Mouse (Mus musculus): ENCODE data around the gene Dagla. TPM values are rescaled to one million over a fixed set of nuclear protein-coding genes. Genes with fewer than 3 reads are reported as not detected.

Gene Dagla
- polyA plus RNA-seq, 2 experiments = 2.4 to 8.1 TPM

- H3K27ac ChIP-seq (replicated peaks; ENCODE audit: low read depth, low read length) = no peak overlapping the region
- ATAC-seq (ENCODE audit: low FRiP score, low read depth) (peak; percentile 65), DNase-seq (ENCODE audit: low spot score) (peak; percentile 67)
- 0 out of 2 replicates have a peak, but pooled peaks cover 3% of the 10 kb centered on the region for H3K36me3 ChIP-seq (ENCODE audit: control insufficient read depth, insufficient read depth, low read length)
- H3K27me3 ChIP-seq (ENCODE audit: control insufficient read depth, insufficient read depth, low read length) = no peaks in the 10 kb centered on the region
- H3K4me1 ChIP-seq (ENCODE audit: control insufficient read depth, insufficient read depth, low read length) = no peaks in the 10 kb centered on the region
- TF ChIP-seq POLR2A (IDR thresholded peaks at IDR 0.05; ENCODE audit: borderline replicate concordance, extremely low read depth, insufficient read depth, insufficient read length) = no peak
- H3K9ac ChIP-seq (ENCODE audit: low read depth, low read length, severe bottlenecking) = no peak overlapping the region
- no peaks in the 10 kb centered on the region for H3K9me3 ChIP-seq (ENCODE audit: control insufficient read depth, low read length)
- H3K4me2 ChIP-seq (replicated peaks; ENCODE audit: low read depth, low read length, severe bottlenecking) = no peak overlapping the region
- H3K4me3 ChIP-seq (replicated peaks; ENCODE audit: low read length) = no peak overlapping the region
- WGBS = 18% methylated on average over 6 of the region's 6 CpGs
These were observed 46.2 kb downstream of the Dagla start for GRCm38 (mm10) chr19:10258279-10259011.

GRCm38 (mm10) chr19:10248128-10248527, 56.5 kb downstream of the Dagla start:
- peaks cover 7% of the 10 kb centered on the region; the same call in 1 of the 2 replicates for H3K4me1 ChIP-seq (ENCODE audit: control insufficient read depth, insufficient read depth, low read length)
- no peak for TF ChIP-seq POLR2A (IDR thresholded peaks at IDR 0.05; ENCODE audit: borderline replicate concordance, extremely low read depth, insufficient read depth, insufficient read length)
- no peaks in the 10 kb centered on the region for H3K27me3 ChIP-seq (ENCODE audit: control insufficient read depth, insufficient read depth, low read length)
- no peaks in the 10 kb centered on the region for H3K36me3 ChIP-seq (ENCODE audit: control insufficient read depth, insufficient read depth, low read length)
- 28% methylated on average over 20 of the region's 20 CpGs for WGBS
- no peak overlapping the region for H3K9ac ChIP-seq (ENCODE audit: low read depth, low read length, severe bottlenecking)
- ATAC-seq (ENCODE audit: low FRiP score, low read depth) = no peak
- no peak overlapping the region for H3K27ac ChIP-seq (replicated peaks; ENCODE audit: low read depth, low read length)
- H3K9me3 ChIP-seq (ENCODE audit: control insufficient read depth, low read length) = no peaks in the 10 kb centered on the region
- H3K4me3 ChIP-seq (replicated peaks; ENCODE audit: low read length) = no peak overlapping the region
- H3K4me2 ChIP-seq (replicated peaks; ENCODE audit: low read depth, low read length, severe bottlenecking) = no peak overlapping the region
- DNase-seq (ENCODE audit: low spot score) = no peak

GRCm38 (mm10) chr19:10247165-10247564, 57.5 kb downstream of the Dagla start:
- Histone ChIP-seq H3K4me2 (replicated peaks; ENCODE audit: low read depth, low read length, severe bottlenecking) (no peak overlapping the region), H3K27ac (replicated peaks; ENCODE audit: low read depth, low read length) (no peak overlapping the region), H3K9me3 (ENCODE audit: control insufficient read depth, low read length) (no peaks in the 10 kb centered on the region), H3K4me1 (ENCODE audit: control insufficient read depth, insufficient read depth, low read length) (peaks cover 10% of the 10 kb centered on the region; the same call in 1 of the 2 replicates), H3K4me3 (replicated peaks; ENCODE audit: low read length) (no peak overlapping the region), H3K27me3 (ENCODE audit: control insufficient read depth, insufficient read depth, low read length) (no peaks in the 10 kb centered on the region), H3K36me3 (ENCODE audit: control insufficient read depth, insufficient read depth, low read length) (no peaks in the 10 kb centered on the region), H3K9ac (ENCODE audit: low read depth, low read length, severe bottlenecking) (peak overlapping the region; percentile 25; the same call in 1 of the 2 replicates)
- TF ChIP-seq POLR2A (IDR thresholded peaks at IDR 0.05; ENCODE audit: borderline replicate concordance, extremely low read depth, insufficient read depth, insufficient read length) = no peak
- no peak for ATAC-seq (ENCODE audit: low FRiP score, low read depth)
- DNase-seq (ENCODE audit: low spot score) = no peak
- WGBS = 16% methylated on average over 6 of the region's 6 CpGs

GRCm38 (mm10) chr19:10244183-10244582, 60.5 kb downstream of the Dagla start:
- Histone ChIP-seq H3K9me3 (ENCODE audit: control insufficient read depth, low read length) (no peaks in the 10 kb centered on the region), H3K4me1 (ENCODE audit: control insufficient read depth, insufficient read depth, low read length) (peaks cover 22% of the 10 kb centered on the region), H3K27me3 (ENCODE audit: control insufficient read depth, insufficient read depth, low read length) (no peaks in the 10 kb centered on the region), H3K4me2 (replicated peaks; ENCODE audit: low read depth, low read length, severe bottlenecking) (no peak overlapping the region), H3K27ac (replicated peaks; ENCODE audit: low read depth, low read length) (no peak overlapping the region), H3K4me3 (replicated peaks; ENCODE audit: low read length) (no peak overlapping the region), H3K36me3 (ENCODE audit: control insufficient read depth, insufficient read depth, low read length) (no peaks in the 10 kb centered on the region), H3K9ac (ENCODE audit: low read depth, low read length, severe bottlenecking) (no peak overlapping the region)
- WGBS = 9% methylated on average over 3 of the region's 3 CpGs
- DNase-seq (ENCODE audit: low spot score) (no peak), ATAC-seq (ENCODE audit: low FRiP score, low read depth) (no peak)
- no peak for TF ChIP-seq POLR2A (IDR thresholded peaks at IDR 0.05; ENCODE audit: borderline replicate concordance, extremely low read depth, insufficient read depth, insufficient read length)

GRCm38 (mm10) chr19:10242916-10243315, 61.8 kb downstream of the Dagla start:
- TF ChIP-seq POLR2A (IDR thresholded peaks at IDR 0.05; ENCODE audit: borderline replicate concordance, extremely low read depth, insufficient read depth, insufficient read length) = no peak
- Histone ChIP-seq H3K4me2 (replicated peaks; ENCODE audit: low read depth, low read length, severe bottlenecking) (no peak overlapping the region), H3K4me1 (ENCODE audit: control insufficient read depth, insufficient read depth, low read length) (peaks cover 22% of the 10 kb centered on the region), H3K9ac (ENCODE audit: low read depth, low read length, severe bottlenecking) (no peak overlapping the region), H3K36me3 (ENCODE audit: control insufficient read depth, insufficient read depth, low read length) (no peaks in the 10 kb centered on the region), H3K27me3 (ENCODE audit: control insufficient read depth, insufficient read depth, low read length) (no peaks in the 10 kb centered on the region), H3K4me3 (replicated peaks; ENCODE audit: low read length) (no peak overlapping the region), H3K9me3 (ENCODE audit: control insufficient read depth, low read length) (no peaks in the 10 kb centered on the region), H3K27ac (replicated peaks; ENCODE audit: low read depth, low read length) (no peak overlapping the region)
- DNase-seq (ENCODE audit: low spot score) (no peak), ATAC-seq (ENCODE audit: low FRiP score, low read depth) (no peak)
- WGBS = 19% methylated on average over 7 of the region's 8 CpGs

All from limb, embryonic 14.5 days (tissue).